In genomic region chr1:7318850-7319249, GRCm38 (mm10) we compare ENCODE assay signal across 25 mouse cellular contexts.
DNase-seq lines count a peak whose midpoint lies in the region; ATAC-seq and TF ChIP-seq lines count a peak whose summit lies in the region.
"Had no signal": no experiment of that assay in that cellular context is flagged by ENCODE, and none has a peak within 500 bp of the region (broad histone marks: within the 10 kb centered on the region; RNA-seq: fewer than 3 reads in every experiment).

No protein-coding gene starts in this region.

- 64% methylated on average over 2 of the region's 2 CpGs for WGBS in hindbrain, embryonic 12.5 days
- 72% methylated on average over 2 of the region's 2 CpGs for WGBS in hindbrain, embryonic 10.5 days
- 26% methylated on average over 2 of the region's 2 CpGs for WGBS in forebrain, embryonic 16.5 days
- 50% methylated on average over 2 of the region's 2 CpGs for whole genome bisulfite sequencing in hindbrain, embryonic 15.5 days
- 87% methylated on average over 2 of the region's 2 CpGs for WGBS in intestine, postnatal 0 days

- intact Hi-C loops in left cerebral cortex, postnatal 4 days (cut with DNase I) = no loop called here

- no peak overlapping the region for H3K9ac ChIP-seq in hindbrain, embryonic 12.5 days
- no peak overlapping the region for H3K9ac ChIP-seq in forebrain, embryonic 16.5 days (replicated peaks; ENCODE audit: low read depth, low read length)
- H3K9ac ChIP-seq in hindbrain, embryonic 15.5 days = no peak overlapping the region
- no peak overlapping the region for H3K9ac ChIP-seq in intestine, postnatal 0 days (ENCODE audit: low read depth, low read length)
- H3K9ac ChIP-seq: heart, embryonic 12.5 days; liver, embryonic 14.5 days; stomach, embryonic 15.5 days had no signal

- H3K27me3 ChIP-seq in hindbrain, embryonic 12.5 days = no peaks in the 10 kb centered on the region
- no peaks in the 10 kb centered on the region for H3K27me3 ChIP-seq in hindbrain, embryonic 10.5 days (ENCODE audit: insufficient read depth, poor library complexity, severe bottlenecking)
- no peaks in the 10 kb centered on the region for H3K27me3 ChIP-seq in forebrain, embryonic 16.5 days (replicated peaks; ENCODE audit: control insufficient read depth, insufficient read depth, low read length)
- no peaks in the 10 kb centered on the region for H3K27me3 ChIP-seq in hindbrain, embryonic 15.5 days
- no peaks in the 10 kb centered on the region for H3K27me3 ChIP-seq in intestine, postnatal 0 days (replicated peaks; ENCODE audit: control insufficient read depth, insufficient read depth, low read length)
- H3K27me3 ChIP-seq: heart, embryonic 12.5 days; stomach, embryonic 15.5 days had no signal

- DNase-seq in hindbrain, embryonic 10.5 days (ENCODE audit: low spot score) = no peak
- no peak for DNase-seq in left cerebral cortex, postnatal 4 days
- DNase-seq: adrenal gland, adult 2 months; adrenal gland, postnatal 36 days; B cell, adult 2 months; cerebellum, adult 2 months; cerebellum, postnatal 14 days; gastrocnemius, postnatal 25 days; heart, adult 18-20 months; heart, postnatal 4 days; kidney, adult 8-10 months; layer of hippocampus, postnatal 36 days; liver; lung, adult 2 months; lung, postnatal 14 days; right cerebral cortex, postnatal 25 days had no signal

- H3K27ac ChIP-seq in hindbrain, embryonic 12.5 days = no peak overlapping the region
- H3K27ac ChIP-seq in hindbrain, embryonic 10.5 days = no peak overlapping the region
- H3K27ac ChIP-seq in forebrain, embryonic 16.5 days (ENCODE audit: low read length) = no peak overlapping the region
- H3K27ac ChIP-seq in hindbrain, embryonic 15.5 days (replicated peaks) = no peak overlapping the region
- no peak overlapping the region for H3K27ac ChIP-seq in intestine, postnatal 0 days (ENCODE audit: low read depth, low read length)
- H3K27ac ChIP-seq: kidney, postnatal 0 days; liver, embryonic 14.5 days; stomach, embryonic 15.5 days had no signal

- H3K4me2 ChIP-seq in hindbrain, embryonic 12.5 days (replicated peaks) = no peak overlapping the region
- H3K4me2 ChIP-seq in forebrain, embryonic 16.5 days (ENCODE audit: low read length) = no peak overlapping the region
- no peak overlapping the region for H3K4me2 ChIP-seq in hindbrain, embryonic 15.5 days
- H3K4me2 ChIP-seq in intestine, postnatal 0 days (replicated peaks; ENCODE audit: low read depth) = no peak overlapping the region
- H3K4me2 ChIP-seq: heart, embryonic 12.5 days; stomach, embryonic 15.5 days had no signal

- ATAC-seq in hindbrain, embryonic 12.5 days (ENCODE audit: low FRiP score) = peak; percentile 66; the same call in 1 of the 2 replicates
- ATAC-seq in forebrain, embryonic 16.5 days = peak; percentile 47; the same call in 1 of the 2 replicates
- ATAC-seq in hindbrain, embryonic 15.5 days (ENCODE audit: low FRiP score, low read depth) = peak; percentile 68
- ATAC-seq in intestine, postnatal 0 days = no peak

- H3K4me1 ChIP-seq in hindbrain, embryonic 12.5 days = peaks cover 6% of the 10 kb centered on the region
- H3K4me1 ChIP-seq in hindbrain, embryonic 10.5 days (replicated peaks) = peaks cover 7% of the 10 kb centered on the region; the same call in 1 of the 2 replicates
- 0 out of 2 replicates have a peak, but pooled peaks cover 3% of the 10 kb centered on the region for H3K4me1 ChIP-seq in forebrain, embryonic 16.5 days (replicated peaks; ENCODE audit: control insufficient read depth, insufficient read depth, low read length)
- H3K4me1 ChIP-seq in hindbrain, embryonic 15.5 days (replicated peaks) = no peaks in the 10 kb centered on the region
- H3K4me1 ChIP-seq in intestine, postnatal 0 days (replicated peaks; ENCODE audit: control insufficient read depth, insufficient read depth, low read length) = no peaks in the 10 kb centered on the region
- H3K4me1 ChIP-seq: heart, embryonic 12.5 days; stomach, embryonic 15.5 days had no signal

- no peaks in the 10 kb centered on the region for H3K36me3 ChIP-seq in hindbrain, embryonic 12.5 days
- no peaks in the 10 kb centered on the region for H3K36me3 ChIP-seq in hindbrain, embryonic 10.5 days
- no peaks in the 10 kb centered on the region for H3K36me3 ChIP-seq in forebrain, embryonic 16.5 days (ENCODE audit: control insufficient read depth, insufficient read depth)
- H3K36me3 ChIP-seq in hindbrain, embryonic 15.5 days = no peaks in the 10 kb centered on the region
- no peaks in the 10 kb centered on the region for H3K36me3 ChIP-seq in intestine, postnatal 0 days (ENCODE audit: control insufficient read depth, insufficient read depth)
- H3K36me3 ChIP-seq: heart, embryonic 12.5 days; stomach, embryonic 15.5 days had no signal

- H3K4me3 ChIP-seq in hindbrain, embryonic 12.5 days = no peak overlapping the region
- no peak overlapping the region for H3K4me3 ChIP-seq in hindbrain, embryonic 10.5 days
- H3K4me3 ChIP-seq in forebrain, embryonic 16.5 days (replicated peaks; ENCODE audit: low read length) = no peak overlapping the region
- H3K4me3 ChIP-seq in hindbrain, embryonic 15.5 days = no peak overlapping the region
- H3K4me3 ChIP-seq in intestine, postnatal 0 days (ENCODE audit: low read depth, low read length) = no peak overlapping the region
- H3K4me3 ChIP-seq: erythroblast, embryonic 14.5 days; heart, embryonic 12.5 days; stomach, embryonic 15.5 days had no signal

- TF ChIP-seq CTCF in intestine, postnatal 0 days (IDR thresholded peaks at IDR 0.05; ENCODE audit: low read depth) = no peak

- no peaks in the 10 kb centered on the region for H3K9me3 ChIP-seq in hindbrain, embryonic 12.5 days (replicated peaks)
- H3K9me3 ChIP-seq in hindbrain, embryonic 10.5 days = no peaks in the 10 kb centered on the region
- H3K9me3 ChIP-seq in forebrain, embryonic 16.5 days (ENCODE audit: control insufficient read depth, low read length) = no peaks in the 10 kb centered on the region
- H3K9me3 ChIP-seq in hindbrain, embryonic 15.5 days = no peaks in the 10 kb centered on the region
- H3K9me3 ChIP-seq in intestine, postnatal 0 days (ENCODE audit: control insufficient read depth) = no peaks in the 10 kb centered on the region
- H3K9me3 ChIP-seq: heart, embryonic 12.5 days; stomach, embryonic 15.5 days had no signal
